Mouse (Mus musculus): Measurements from ENCODE around the gene Gm49318.
A peak's percentile ranks its signal among the peaks of the same experiment; 100 is the strongest.

Gene Gm49318

GRCm38 (mm10) chr9:22069881-22070553, 1.0 kb downstream of the Gm49318 start:
- no peak for DNase-seq (ENCODE audit: low read depth)

GRCm38 (mm10) chr9:22067195-22067594, 3.9 kb downstream of the Gm49318 start:
- DNase-seq (ENCODE audit: low read depth) = no peak

- no peak for DNase-seq (ENCODE audit: low read depth)
These were observed 4.6 kb downstream of the Gm49318 start for GRCm38 (mm10) chr9:22066433-22066832.

GRCm38 (mm10) chr9:22065642-22066041, 5.4 kb downstream of the Gm49318 start:
- no peak for DNase-seq (ENCODE audit: low read depth)

- DNase-seq (ENCODE audit: low read depth) = no peak
These were observed 6.7 kb downstream of the Gm49318 start for GRCm38 (mm10) chr9:22064341-22064740.

- DNase-seq (ENCODE audit: low read depth) = no peak
These were observed 9.7 kb downstream of the Gm49318 start for GRCm38 (mm10) chr9:22061339-22061738.

- DNase-seq (ENCODE audit: low read depth) = peak; percentile 59
These were observed 13.0 kb downstream of the Gm49318 start for GRCm38 (mm10) chr9:22058011-22058424.

GRCm38 (mm10) chr9:22057031-22057517, 14.0 kb downstream of the Gm49318 start:
- no peak for DNase-seq (ENCODE audit: low read depth)

GRCm38 (mm10) chr9:22056303-22056910, 14.7 kb downstream of the Gm49318 start:
- DNase-seq (ENCODE audit: low read depth) = no peak

- no peak for DNase-seq (ENCODE audit: low read depth)
These were observed 15.3 kb downstream of the Gm49318 start for GRCm38 (mm10) chr9:22055713-22056112.

GRCm38 (mm10) chr9:22054411-22055076, 16.5 kb downstream of the Gm49318 start:
- peak; percentile 40 for DNase-seq (ENCODE audit: low read depth)

- no peak for DNase-seq (ENCODE audit: low read depth)
These were observed 17.4 kb downstream of the Gm49318 start for GRCm38 (mm10) chr9:22053657-22054056.

- no peak for DNase-seq (ENCODE audit: low read depth)
These were observed 19.2 kb downstream of the Gm49318 start, which contains the start of gene Elavl3 for GRCm38 (mm10) chr9:22051958-22052254. Gene Elavl3 (minus strand): TSS chr9:22052023.

- no peak for DNase-seq (ENCODE audit: low read depth)
These were observed 19.7 kb downstream of the Gm49318 start for GRCm38 (mm10) chr9:22051161-22051957.

GRCm38 (mm10) chr9:22050351-22050889, 20.6 kb downstream of the Gm49318 start:
- DNase-seq (ENCODE audit: low read depth) = no peak

GRCm38 (mm10) chr9:22049721-22050270, 21.3 kb downstream of the Gm49318 start:
- DNase-seq (ENCODE audit: low read depth) = no peak

- DNase-seq (ENCODE audit: low read depth) = no peak
These were observed 21.7 kb downstream of the Gm49318 start for GRCm38 (mm10) chr9:22049315-22049714.

- no peak for DNase-seq (ENCODE audit: low read depth)
These were observed 23.7 kb downstream of the Gm49318 start for GRCm38 (mm10) chr9:22047329-22047728.

- no peak for DNase-seq (ENCODE audit: low read depth)
These were observed 29.2 kb downstream of the Gm49318 start for GRCm38 (mm10) chr9:22041832-22042231.

GRCm38 (mm10) chr9:22037826-22038225, 33.2 kb downstream of the Gm49318 start:
- no peak for DNase-seq (ENCODE audit: low read depth)

- DNase-seq (ENCODE audit: low read depth) = no peak
These were observed 35.6 kb downstream of the Gm49318 start for GRCm38 (mm10) chr9:22035300-22036044.

Data from fibroblast of lung, adult 2 months (primary cell).